Mouse (Mus musculus) left cerebral cortex, adult 8-10 months (tissue): ENCODE measurements at regions not wholly inside any gene's neighbourhood (a gene's known extent, or its start where the extent isn't known, plus 50 kb on each side); places are given as distances from the start of the nearest gene placed in this dataset.

Experiments
- DNase-seq, 2 experiments: peaks; one replicate each; pipeline ENCODE4 v3.0.0; 2022; ENCODE audit warnings: low spot score in 2 of 2

GRCm38 (mm10) chr9:93130561-93130960, 588.5 kb downstream of the Plod2 start:
- no peak for DNase-seq

- no peak for DNase-seq
These were observed 589.7 kb downstream of the Plod2 start for GRCm38 (mm10) chr9:93131620-93132200.

GRCm38 (mm10) chr9:93136349-93136748, 594.3 kb downstream of the Plod2 start:
- no peak for DNase-seq

- peak; percentile 5 to 66 for DNase-seq
These were observed 628.0 kb downstream of the Plod2 start for GRCm38 (mm10) chr9:93170071-93170470.

GRCm38 (mm10) chr9:93186638-93187037, 644.6 kb downstream of the Plod2 start:
- DNase-seq, result no peak

GRCm38 (mm10) chr9:93232562-93232961, 690.5 kb downstream of the Plod2 start:
- no peak for DNase-seq

- DNase-seq, result no peak
These were observed 710.1 kb downstream of the Plod2 start for GRCm38 (mm10) chr9:93252146-93252545.

- no peak for DNase-seq
These were observed 755.3 kb downstream of the Plod2 start for GRCm38 (mm10) chr9:93297332-93297731.

GRCm38 (mm10) chr9:93306753-93307152, 764.7 kb downstream of the Plod2 start:
- no peak for DNase-seq

GRCm38 (mm10) chr9:93328997-93329682, 787.1 kb downstream of the Plod2 start:
- DNase-seq, result no peak
